Mouse (Mus musculus) lung, adult 2 months (tissue): ENCODE data around the gene Natd1.

ENCODE experiments used
- CTCF ChIP-seq: fragments of 200-500 bp; IDR thresholded peaks from 2 replicates; pipeline ENCODE4 v1.5.1; 2011; ENCODE audit warnings: mild to moderate bottlenecking, low read length, control low read depth; ENCODE audit not compliant: insufficient read depth
- POLR2A ChIP-seq: fragments of 200-500 bp; IDR thresholded peaks from 2 replicates; pipeline ENCODE4 v1.6.1; 2011; ENCODE audit warnings: low read depth, mild to moderate bottlenecking, control low read depth, low read length, borderline replicate concordance; ENCODE audit errors: extremely low read depth

- TF ChIP-seq CTCF (no peak), POLR2A (no peak)
Measured at GRCm38 (mm10) chr11:60958948-60959347, 44.4 kb upstream of the Natd1 start.
